Mouse (Mus musculus): ENCODE measurements around the gene Pax7.

The Pax7 gene

DNA sequence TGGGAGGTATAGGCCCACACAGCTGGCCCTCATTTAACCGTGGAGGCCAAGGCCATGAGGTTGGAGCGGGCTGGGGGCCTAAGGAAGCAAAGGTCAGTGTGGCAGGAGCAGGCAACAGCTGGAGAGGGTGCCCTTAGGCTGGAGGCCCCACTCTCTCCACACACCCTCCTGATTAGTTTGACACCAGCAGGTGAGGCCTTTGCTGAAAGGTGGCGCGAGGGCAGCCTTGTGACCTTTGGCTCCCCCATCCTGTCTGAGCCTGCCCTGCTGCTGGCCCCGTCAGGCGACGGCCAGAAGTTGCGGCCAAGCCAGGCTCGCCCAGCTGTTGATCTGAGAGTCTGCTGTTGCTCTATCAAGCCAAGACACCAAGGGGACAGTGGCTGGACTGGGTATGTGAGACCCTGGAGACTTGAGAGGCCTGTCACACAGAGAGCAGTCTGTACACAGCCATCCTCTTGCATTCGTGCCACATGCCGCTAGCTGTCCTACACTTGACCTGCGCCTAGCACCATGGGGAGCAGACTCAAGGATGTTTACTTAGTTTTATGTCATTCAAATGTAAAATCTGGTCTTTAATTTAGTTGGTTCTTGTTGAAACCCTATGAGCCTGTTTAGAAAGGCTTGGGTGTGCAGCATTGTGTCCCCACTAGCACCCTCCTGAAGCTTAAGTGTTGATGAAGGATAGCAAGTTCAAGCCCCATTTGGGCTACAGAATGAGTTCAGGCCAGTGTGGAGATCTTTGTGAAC, 86.0 kb downstream of the Pax7 start:
- no peak for DNase-seq

DNA sequence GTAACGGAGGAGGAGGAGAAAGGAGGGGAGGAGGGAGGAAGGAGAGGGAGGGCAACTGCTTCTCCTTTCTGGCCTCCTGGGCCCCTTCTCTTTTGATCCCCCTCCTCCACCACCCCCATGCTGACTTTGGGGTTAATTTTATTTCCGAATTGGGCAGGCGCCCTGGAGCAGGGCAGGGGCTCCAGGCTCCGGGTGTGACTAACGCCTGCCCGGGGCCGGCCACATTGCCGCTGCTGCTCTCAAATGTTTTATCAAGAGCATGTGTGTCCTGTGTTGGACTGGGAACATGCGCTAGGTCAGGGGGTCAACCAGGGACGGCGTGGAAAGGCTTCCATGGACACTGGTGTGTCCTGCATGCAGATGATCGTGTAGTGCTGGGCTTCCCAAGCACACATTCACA, 87.2 kb downstream of the Pax7 start:
- DNase-seq = no peak

DNA sequence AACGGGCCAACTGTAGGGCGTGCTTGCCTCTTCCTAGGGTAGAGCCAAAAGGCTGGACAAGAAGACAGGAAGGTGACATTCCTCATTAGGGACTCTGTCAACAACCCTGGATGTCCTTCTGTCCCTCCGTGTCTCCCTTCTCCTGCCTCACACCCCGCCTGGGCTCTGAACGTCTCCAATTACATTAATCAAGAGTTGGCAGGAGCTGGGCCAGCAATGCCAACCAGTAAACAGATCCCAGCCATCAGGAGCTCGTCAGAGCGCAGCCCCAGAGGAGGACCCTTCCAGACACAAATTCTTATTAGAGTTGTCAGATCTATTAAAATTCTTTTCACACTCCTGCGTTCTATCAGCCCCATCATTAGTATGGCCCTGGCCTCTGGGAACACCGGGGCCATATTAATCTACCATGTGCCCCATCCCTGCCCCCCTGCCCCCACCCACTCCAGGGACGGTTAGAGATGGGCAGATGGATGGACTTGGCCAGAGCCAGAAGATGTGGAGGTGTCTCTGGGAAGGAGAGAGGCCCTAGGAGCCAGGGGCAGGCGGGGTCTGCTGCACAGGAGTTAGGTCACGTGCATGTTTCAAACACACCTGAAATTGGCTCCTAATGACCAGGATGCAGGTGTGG, 88.4 kb downstream of the Pax7 start:
- DNase-seq = no peak

DNA sequence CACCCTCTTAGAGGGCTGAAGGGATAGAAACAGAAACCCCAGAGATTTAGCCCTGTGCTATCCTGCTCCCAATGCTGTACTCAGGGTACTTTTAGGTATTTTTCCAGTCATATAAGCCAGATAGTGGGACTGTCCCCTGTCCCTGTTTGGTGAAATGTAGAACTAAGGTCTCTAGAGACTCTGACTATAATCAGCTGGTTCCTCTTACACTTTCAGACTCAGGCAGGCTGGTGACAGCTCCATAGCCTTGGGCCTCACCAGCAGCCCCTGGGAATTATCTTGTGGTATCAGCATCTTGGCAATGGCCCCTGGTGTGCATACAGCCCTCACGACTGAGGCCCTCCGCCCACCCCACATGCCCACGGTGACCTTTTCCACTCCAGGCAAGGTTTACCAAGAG, 89.7 kb downstream of the Pax7 start:
- no peak for DNase-seq

DNA sequence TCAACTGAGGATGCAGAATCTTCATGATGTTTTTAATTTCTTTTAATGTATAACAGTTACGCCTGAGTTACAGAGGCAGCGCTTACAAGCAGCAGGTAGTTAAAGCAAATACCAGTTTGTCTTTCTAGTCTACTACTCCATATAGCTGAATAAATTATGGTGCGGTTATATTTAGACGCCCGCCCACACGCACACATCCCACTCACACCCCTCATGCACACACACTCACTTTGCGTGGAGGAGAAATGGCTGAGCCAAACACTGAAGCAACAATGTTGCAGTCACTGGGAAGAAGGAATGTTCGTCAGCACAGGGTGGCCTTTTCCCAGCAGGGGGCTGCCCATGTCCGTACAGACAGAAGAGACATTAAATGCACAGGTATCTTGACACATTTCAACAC, 96.3 kb downstream of the Pax7 start:
- no peak for DNase-seq

DNA sequence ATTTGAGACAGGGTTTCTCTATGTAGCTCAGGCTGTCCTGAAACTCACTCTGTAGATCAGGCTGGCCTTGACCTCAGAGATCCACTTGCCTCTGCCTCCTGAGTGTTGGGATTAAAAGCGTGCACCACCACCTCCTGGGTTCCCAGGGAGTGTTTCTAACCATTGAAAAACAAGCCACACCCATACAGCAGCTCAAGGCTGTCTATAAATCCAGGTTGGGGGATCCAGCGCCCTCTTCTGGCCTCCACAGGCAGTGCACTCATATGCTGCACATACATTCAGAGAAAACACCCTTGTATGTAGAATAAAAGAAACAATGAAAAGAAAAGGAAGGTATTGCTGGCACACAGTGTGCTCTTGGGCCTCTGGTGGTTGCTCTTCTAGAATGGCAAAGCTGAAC, 106.2 kb downstream of the Pax7 start:
- no peak for DNase-seq

DNA sequence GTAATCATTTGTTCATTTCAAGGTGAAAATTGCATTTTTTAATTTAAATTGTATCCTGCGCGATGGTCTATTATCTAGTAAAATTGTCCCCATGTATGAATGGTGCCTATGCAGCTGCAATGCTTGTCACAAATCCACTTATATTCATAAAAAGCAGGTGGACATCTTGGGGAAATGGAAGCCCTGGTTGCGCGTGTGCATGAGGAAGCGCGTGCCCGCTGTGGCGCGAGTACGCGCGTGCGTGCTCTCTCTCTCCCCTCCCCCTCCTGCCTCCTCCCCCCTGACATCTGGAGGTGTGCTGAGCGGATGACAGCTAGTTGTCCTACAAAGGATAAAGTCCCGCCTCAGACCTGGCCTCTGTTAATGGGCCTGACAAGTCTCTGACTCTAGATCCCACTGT, 107.9 kb downstream of the Pax7 start:
- DNase-seq = no peak

DNA sequence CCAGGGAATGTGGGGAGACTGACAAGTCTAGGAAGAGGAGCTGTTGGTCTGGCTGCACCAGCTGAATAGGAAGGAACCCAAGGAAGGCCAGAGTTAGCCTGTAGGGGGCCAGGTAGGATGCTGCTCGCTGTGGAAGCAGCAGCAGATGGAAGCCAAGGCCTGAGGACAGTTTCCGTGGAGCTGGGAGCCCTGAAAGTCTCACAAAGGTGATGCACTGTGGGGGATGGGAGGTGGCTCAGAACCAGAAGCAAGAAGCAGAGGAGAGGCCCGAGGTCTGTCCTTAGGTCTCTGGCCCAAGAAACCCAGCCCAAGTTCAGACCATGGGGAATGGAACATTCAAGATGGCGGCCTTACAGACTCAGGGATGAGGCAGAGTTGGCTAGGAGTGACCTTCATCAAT, 109.0 kb downstream of the Pax7 start:
- no peak for DNase-seq

DNA sequence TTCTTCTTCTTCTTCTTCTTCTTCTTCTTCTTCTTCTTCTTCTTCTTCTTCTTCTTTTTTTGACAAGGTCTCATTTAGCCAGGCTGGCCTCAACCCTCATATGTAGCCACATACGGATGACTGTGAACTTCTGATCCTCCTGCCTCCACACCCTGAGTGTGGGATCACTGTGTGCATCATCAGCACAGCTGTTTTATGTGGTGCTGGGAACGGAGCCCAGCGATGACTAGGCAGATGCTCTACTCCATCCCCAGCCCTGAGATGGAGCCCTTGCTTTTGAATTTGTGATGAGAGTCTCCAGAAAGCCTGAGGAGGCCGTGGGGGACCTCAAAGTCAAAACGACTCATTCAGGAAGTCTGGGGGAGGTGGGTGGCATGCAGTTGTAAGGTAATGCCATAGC, 114.3 kb downstream of the Pax7 start:
- no peak for DNase-seq

DNA sequence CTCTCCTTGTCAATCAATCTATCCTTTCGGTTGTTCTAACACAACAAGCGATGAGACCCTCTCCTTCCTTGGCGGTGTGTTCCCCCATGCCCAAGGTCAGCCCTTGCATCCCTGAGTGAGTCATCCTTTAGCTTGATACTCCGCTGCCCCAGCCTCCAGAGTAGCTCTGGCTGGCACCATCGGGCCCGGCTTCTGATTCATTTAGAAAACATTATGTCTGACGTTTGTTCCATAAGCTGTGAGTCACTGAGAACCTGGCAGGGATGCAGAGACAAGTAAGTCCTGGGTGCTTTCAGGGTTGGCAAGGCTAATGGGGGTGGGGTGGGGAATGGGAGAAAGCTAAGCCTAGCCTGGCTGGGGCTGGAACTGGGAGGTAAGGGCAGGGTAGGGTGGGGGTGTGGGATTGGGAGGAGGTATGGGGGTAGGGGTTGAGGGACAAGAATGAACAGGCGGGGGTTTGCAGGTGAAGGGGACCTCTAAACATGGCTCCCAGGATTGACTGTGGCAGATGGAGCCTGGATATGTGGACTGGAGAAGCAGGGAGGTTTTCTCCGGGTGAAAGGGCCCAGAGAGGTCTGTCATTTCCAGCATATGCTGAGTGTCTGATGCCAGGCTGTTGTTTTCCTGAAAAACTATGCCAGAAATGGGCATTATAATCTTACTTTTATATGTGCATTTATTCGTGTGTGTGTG, 116.7 kb downstream of the Pax7 start:
- DNase-seq = no peak

DNA sequence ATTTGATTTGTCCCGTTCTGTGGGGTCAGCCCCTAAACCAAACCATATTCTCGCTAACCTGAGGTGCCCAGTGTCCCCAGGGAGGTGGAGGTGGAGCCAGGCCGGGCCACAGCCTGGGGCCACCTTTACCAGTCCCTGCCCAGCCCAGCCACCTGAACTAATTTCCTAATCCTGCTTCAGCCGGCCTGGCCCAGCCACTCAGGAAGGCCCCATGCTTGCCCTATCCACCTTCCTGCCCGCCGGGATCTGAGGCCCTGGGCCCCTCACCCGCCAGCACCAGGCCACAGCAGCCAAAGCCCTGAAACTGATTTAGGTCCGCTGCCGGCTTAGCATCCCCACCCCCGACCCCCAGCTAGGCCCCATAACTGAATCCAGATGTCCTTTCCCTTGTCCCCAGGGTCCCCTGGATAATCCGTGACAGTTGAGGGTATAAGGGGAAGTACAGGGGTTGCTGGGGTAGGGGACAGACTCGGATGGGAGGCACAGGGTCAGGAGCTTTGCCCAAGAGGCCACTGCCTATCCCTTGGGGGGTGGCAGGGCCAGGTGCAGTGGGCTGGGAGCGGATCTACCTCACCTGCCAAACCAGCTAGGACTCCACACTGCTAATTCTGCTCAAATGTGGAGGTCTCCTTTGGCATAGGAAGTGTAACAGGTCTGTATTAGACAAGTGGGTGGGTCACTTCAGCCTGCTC, 117.9 kb downstream of the Pax7 start:
- DNase-seq = no peak

DNA sequence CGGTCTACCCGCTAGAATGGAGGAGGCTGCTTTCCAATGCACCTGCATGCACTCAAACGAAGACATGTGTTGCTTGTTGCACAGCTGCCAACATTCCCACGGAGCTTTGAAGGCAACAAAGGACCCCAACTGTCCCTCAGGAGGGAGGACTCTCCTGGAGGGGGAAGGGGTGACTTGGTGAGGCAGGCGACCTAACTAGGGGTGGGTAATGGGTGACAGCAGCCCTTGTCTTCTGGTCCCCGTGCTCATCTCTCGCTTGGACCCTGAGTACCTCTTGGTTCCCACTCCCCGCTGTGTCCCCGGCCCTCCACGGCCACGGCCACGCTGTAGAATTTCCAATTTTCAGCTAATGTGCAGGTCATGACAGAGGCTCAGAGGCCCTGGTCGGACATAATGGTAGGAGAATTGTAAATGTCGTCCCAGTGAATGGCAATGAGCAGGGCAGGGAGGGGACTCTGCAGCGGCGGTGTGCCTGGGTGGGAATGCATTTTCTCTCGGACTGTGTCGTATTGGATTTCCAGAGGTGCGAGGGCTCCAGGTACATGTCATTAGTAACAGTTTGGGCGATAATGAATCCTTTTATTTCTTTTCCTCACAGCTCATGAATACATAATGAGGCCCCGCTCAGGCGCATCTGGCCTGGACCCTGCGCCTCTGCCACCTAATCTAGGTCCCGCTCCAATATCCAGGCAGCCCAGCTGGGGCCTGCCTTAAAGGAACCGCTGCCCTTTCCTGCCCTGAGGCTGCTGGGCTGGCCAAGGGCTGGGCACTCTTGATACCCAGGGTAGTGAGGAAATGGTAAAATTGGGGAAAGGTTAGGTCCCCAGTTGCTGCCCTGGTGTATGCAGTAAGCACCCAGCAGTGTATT, 122.6 kb downstream of the Pax7 start:
- no peak for DNase-seq

DNA sequence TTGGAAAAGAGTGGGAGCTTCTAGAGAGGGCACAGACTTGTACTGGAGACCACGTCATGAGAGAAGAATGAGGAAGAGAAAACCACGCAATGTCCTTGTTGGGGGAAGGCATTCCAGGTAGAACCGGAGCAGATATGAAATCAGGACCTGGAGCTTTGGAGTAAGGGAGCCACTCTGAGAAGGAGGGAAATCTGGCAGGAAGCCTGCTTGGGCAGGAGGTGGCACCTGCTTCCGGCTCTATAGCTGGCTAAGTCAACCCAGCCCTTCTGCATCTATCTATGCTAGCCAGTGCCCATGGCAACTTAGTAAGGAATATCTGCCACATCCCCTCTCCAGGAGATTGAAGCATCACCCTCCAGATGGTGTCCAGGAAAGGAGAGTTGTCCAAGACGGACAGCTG, 127.3 kb downstream of the Pax7 start:
- DNase-seq = no peak

DNA sequence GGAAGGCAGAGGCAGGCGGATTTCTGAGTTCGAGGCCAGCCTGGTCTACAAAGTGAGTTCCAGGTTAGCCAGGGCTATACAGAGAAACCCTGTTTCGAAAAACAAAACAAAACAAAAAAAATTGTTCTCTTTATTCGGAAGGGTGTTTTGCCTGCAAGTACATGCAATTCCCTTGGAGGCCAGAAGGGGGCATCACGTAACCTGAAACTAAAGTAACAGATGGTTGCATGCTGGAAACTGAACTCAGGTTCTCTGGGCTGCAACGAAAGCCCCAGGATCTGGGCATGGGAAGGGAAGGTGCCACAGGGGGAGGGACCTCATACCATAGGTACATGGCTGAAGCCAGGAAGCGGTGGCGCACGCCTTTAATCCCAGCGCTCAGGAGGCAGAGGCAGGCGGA, 129.9 kb downstream of the Pax7 start:
- DNase-seq = no peak

DNA sequence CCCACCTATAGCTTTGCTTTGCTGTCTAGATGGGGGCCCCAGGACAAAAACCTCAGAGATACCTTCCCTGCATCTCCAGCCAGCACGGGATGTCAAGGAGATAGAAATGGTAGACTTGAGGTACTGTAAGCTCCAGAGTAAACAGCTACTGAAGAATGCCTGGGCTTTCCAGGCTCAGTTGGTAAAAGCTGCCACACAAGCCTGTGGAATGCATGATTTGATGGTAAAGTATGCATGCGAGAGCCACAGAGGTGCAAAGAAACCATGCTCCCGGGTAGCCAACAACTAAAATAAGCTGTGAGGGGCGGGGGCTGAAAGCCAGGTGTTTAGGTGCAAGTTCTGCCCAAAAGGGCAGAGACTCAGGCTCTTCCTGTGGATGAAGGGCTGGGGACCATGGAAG, 130.4 kb downstream of the Pax7 start:
- DNase-seq = no peak

DNA sequence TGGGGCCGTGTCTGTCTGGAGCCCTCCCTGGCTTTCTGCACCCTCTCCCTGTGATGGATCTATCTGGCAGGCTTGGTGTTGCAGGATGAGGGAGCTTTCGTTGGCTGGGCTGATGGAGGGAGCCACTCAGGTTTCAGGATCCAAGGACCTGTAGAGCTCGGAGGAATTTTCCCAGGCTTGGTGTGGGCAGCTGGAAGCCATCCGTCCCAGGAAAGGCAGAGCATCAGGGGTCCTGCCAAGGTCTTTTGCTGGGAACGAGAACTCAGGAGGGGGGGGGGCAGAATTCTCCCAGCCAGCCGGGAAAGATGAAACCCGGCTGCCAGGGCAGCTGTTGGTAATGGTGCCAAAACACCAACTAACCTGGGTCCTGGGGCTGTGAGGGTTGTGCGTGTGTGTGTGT, 134.7 kb downstream of the Pax7 start:
- DNase-seq = no peak

DNA sequence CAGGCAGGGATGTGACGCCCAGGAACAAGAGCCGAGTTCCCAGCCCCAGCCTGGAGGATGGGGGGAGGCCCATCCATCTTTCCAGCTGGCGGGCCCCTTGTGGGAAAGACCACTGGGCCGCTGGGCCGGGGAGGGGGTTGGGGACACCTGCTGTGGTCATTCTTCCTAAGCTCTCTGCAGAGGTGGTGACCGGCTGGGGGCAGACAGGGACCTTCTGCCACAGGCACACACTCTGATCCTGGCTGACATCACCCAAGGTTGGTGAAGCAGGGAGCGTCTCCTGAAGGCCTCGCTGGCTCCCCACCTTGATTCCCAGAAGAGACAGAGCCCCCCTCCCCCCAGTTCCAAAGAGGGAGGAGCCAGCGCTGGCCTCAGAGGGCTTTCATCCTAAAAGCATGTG, 135.6 kb downstream of the Pax7 start:
- no peak for DNase-seq

DNA sequence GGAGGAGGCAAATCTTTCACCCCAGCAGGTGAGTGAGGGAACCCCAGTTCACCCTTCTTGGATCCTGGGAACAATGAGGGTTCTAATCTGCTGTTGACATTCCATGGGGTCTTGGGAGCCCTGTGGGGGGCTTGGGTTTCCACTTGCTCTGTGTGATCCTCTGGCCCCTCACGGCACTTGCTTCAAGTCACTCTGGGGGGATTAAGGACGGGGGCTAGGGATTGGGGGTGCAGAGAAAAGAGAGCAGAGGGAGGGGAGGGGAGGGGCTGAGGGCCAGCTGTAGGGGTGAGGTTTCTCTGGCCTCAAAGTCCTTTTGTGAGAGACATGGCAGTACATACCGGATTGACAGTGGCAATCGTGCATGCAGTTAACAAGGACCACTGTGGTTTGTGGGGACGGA, 140.0 kb downstream of the Pax7 start:
- no peak for DNase-seq

DNA sequence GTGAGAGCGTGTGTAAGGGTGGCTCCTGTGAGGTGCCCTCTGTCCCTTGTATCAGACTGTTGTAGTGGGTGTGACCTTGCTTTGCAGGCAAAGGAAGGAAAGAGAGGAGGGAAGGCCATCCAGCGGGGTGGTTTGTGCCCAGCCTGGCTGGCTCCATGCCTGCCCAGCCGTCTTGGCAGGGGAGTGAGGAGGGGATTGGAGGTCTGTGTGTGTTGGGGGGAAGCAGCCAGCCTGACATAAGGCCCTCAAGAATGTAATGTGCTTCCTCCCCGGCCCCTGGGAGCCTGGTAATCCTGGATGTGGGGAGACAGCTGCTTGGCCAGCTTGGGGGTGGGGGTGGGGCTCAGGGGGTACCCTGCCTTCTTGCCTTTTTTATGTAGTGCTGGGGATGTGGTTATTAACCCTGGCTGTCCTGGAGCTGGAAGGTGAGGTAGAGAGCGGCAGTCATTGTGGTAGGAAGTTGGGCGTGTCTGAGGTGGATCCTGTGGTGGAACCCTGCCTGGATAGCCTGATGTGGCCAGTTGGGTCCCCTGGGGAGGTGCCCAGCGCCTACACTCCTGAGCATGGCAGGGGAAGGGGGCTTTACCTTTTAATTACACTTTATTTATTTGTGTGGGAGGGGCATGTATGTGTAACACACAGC, 143.6 kb downstream of the Pax7 start:
- no peak for DNase-seq

DNA sequence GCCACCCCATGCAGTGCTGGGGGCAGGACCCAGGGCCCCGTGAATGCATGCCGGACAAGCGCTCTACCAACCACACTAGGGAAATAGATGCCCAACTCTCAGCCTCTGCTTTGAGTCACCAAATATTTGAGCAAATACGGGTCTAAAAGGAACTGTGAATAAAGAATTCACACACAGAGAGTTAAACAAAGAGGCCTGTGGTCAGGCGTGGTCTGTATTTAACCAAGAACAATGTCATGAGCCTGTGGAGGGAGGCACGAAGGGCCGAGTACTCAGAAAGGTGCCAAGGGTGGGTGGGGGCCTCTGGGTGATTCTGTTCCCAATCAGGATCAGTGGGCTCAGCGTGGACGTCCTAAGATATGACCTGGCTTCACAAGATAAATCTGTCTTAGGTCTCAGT, 145.3 kb downstream of the Pax7 start:
- no peak for DNase-seq

Measured in cerebellum, adult 18-20 months (tissue).